Mouse (Mus musculus): Measurements from ENCODE around the gene Mgat1. TPM values are rescaled to one million over a fixed set of nuclear protein-coding genes. Genes with fewer than 3 reads are reported as not detected.

The Mgat1 gene
- polyA plus RNA-seq, 1 experiment from 2014 or later, result 34.5 TPM

- H3K27ac ChIP-seq (ENCODE audit: low read depth, low read length), result no peak overlapping the region
- no peak overlapping the region for H3K4me2 ChIP-seq (ENCODE audit: low read length)
- ATAC-seq, result no peak
- H3K9me3 ChIP-seq (ENCODE audit: control insufficient read depth, low read length), result no peaks in the 10 kb centered on the region
- 90% methylated on average over 6 of the region's 6 CpGs for WGBS
- peaks cover 21% of the 10 kb centered on the region for H3K4me1 ChIP-seq (ENCODE audit: control insufficient read depth, insufficient read depth, low read depth, low read length)
- no peaks in the 10 kb centered on the region for H3K36me3 ChIP-seq (ENCODE audit: control insufficient read depth, insufficient read depth, low read length)
- H3K9ac ChIP-seq (ENCODE audit: low read depth, low read length), result no peak overlapping the region
- H3K4me3 ChIP-seq (ENCODE audit: low read length), result no peak overlapping the region
- H3K27me3 ChIP-seq (replicated peaks; ENCODE audit: control insufficient read depth, insufficient read depth, low read length), result no peaks in the 10 kb centered on the region
Measured at GRCm38 (mm10) chr11:49253035-49253434, 9.0 kb downstream of the Mgat1 start.

GRCm38 (mm10) chr11:49259296-49259695 is 15.3 kb downstream of the Mgat1 start:
- no peaks in the 10 kb centered on the region for H3K4me1 ChIP-seq (ENCODE audit: control insufficient read depth, insufficient read depth, low read depth, low read length)
- no peaks in the 10 kb centered on the region for H3K9me3 ChIP-seq (ENCODE audit: control insufficient read depth, low read length)
- H3K27me3 ChIP-seq (replicated peaks; ENCODE audit: control insufficient read depth, insufficient read depth, low read length), result no peaks in the 10 kb centered on the region
- H3K4me3 ChIP-seq (ENCODE audit: low read length), result no peak overlapping the region
- no peak overlapping the region for H3K27ac ChIP-seq (ENCODE audit: low read depth, low read length)
- no peak for ATAC-seq
- H3K9ac ChIP-seq (ENCODE audit: low read depth, low read length), result no peak overlapping the region
- H3K4me2 ChIP-seq (ENCODE audit: low read length), result no peak overlapping the region
- H3K36me3 ChIP-seq (ENCODE audit: control insufficient read depth, insufficient read depth, low read length), result peaks cover 16% of the 10 kb centered on the region; the same call in 1 of the 2 replicates
- WGBS, result 78% methylated on average over 2 of the region's 2 CpGs

- no peak for ATAC-seq
- no peak overlapping the region for H3K4me2 ChIP-seq (ENCODE audit: low read length)
- H3K9ac ChIP-seq (ENCODE audit: low read depth, low read length), result no peak overlapping the region
- H3K27ac ChIP-seq (ENCODE audit: low read depth, low read length), result no peak overlapping the region
- H3K4me3 ChIP-seq (ENCODE audit: low read length), result no peak overlapping the region
- no peaks in the 10 kb centered on the region for H3K9me3 ChIP-seq (ENCODE audit: control insufficient read depth, low read length)
- no peaks in the 10 kb centered on the region for H3K4me1 ChIP-seq (ENCODE audit: control insufficient read depth, insufficient read depth, low read depth, low read length)
- peaks cover 16% of the 10 kb centered on the region; the same call in 1 of the 2 replicates for H3K36me3 ChIP-seq (ENCODE audit: control insufficient read depth, insufficient read depth, low read length)
- H3K27me3 ChIP-seq (replicated peaks; ENCODE audit: control insufficient read depth, insufficient read depth, low read length), result no peaks in the 10 kb centered on the region
- 78% methylated on average over 1 of the region's 1 CpGs for WGBS
Measured at GRCm38 (mm10) chr11:49259829-49260228, 15.8 kb downstream of the Mgat1 start.

- Histone ChIP-seq H3K9ac (ENCODE audit: low read depth, low read length) (no peak overlapping the region), H3K4me3 (ENCODE audit: low read length) (no peak overlapping the region), H3K9me3 (ENCODE audit: control insufficient read depth, low read length) (no peaks in the 10 kb centered on the region), H3K36me3 (ENCODE audit: control insufficient read depth, insufficient read depth, low read length) (peaks cover 16% of the 10 kb centered on the region; the same call in 1 of the 2 replicates), H3K27ac (ENCODE audit: low read depth, low read length) (no peak overlapping the region), H3K4me1 (ENCODE audit: control insufficient read depth, insufficient read depth, low read depth, low read length) (no peaks in the 10 kb centered on the region), H3K27me3 (replicated peaks; ENCODE audit: control insufficient read depth, insufficient read depth, low read length) (no peaks in the 10 kb centered on the region), H3K4me2 (ENCODE audit: low read length) (no peak overlapping the region)
- 88% methylated on average over 21 of the region's 21 CpGs for WGBS
- ATAC-seq, result no peak
Measured at GRCm38 (mm10) chr11:49260598-49261312, 16.8 kb downstream of the Mgat1 start.

GRCm38 (mm10) chr11:49261313-49261855 is 17.4 kb downstream of the Mgat1 start:
- Histone ChIP-seq H3K27ac (ENCODE audit: low read depth, low read length) (no peak overlapping the region), H3K9me3 (ENCODE audit: control insufficient read depth, low read length) (no peaks in the 10 kb centered on the region), H3K4me1 (ENCODE audit: control insufficient read depth, insufficient read depth, low read depth, low read length) (no peaks in the 10 kb centered on the region), H3K4me3 (ENCODE audit: low read length) (no peak overlapping the region), H3K9ac (ENCODE audit: low read depth, low read length) (no peak overlapping the region), H3K4me2 (ENCODE audit: low read length) (no peak overlapping the region), H3K27me3 (replicated peaks; ENCODE audit: control insufficient read depth, insufficient read depth, low read length) (no peaks in the 10 kb centered on the region), H3K36me3 (ENCODE audit: control insufficient read depth, insufficient read depth, low read length) (peaks cover 16% of the 10 kb centered on the region; the same call in 1 of the 2 replicates)
- no peak for ATAC-seq
- 92% methylated on average over 14 of the region's 14 CpGs for WGBS

GRCm38 (mm10) chr11:49262286-49262685 is 18.3 kb downstream of the Mgat1 start:
- Histone ChIP-seq H3K27me3 (replicated peaks; ENCODE audit: control insufficient read depth, insufficient read depth, low read length) (no peaks in the 10 kb centered on the region), H3K27ac (ENCODE audit: low read depth, low read length) (no peak overlapping the region), H3K9me3 (ENCODE audit: control insufficient read depth, low read length) (no peaks in the 10 kb centered on the region), H3K4me1 (ENCODE audit: control insufficient read depth, insufficient read depth, low read depth, low read length) (no peaks in the 10 kb centered on the region), H3K4me3 (ENCODE audit: low read length) (no peak overlapping the region), H3K9ac (ENCODE audit: low read depth, low read length) (no peak overlapping the region), H3K36me3 (ENCODE audit: control insufficient read depth, insufficient read depth, low read length) (peaks cover 16% of the 10 kb centered on the region; the same call in 1 of the 2 replicates), H3K4me2 (ENCODE audit: low read length) (no peak overlapping the region)
- 81% methylated on average over 5 of the region's 5 CpGs for WGBS
- ATAC-seq, result no peak

GRCm38 (mm10) chr11:49263149-49263548 is 19.2 kb downstream of the Mgat1 start:
- Histone ChIP-seq H3K4me1 (ENCODE audit: control insufficient read depth, insufficient read depth, low read depth, low read length) (no peaks in the 10 kb centered on the region), H3K4me3 (ENCODE audit: low read length) (no peak overlapping the region), H3K36me3 (ENCODE audit: control insufficient read depth, insufficient read depth, low read length) (peaks cover 16% of the 10 kb centered on the region; the same call in 1 of the 2 replicates), H3K27me3 (replicated peaks; ENCODE audit: control insufficient read depth, insufficient read depth, low read length) (no peaks in the 10 kb centered on the region), H3K27ac (ENCODE audit: low read depth, low read length) (no peak overlapping the region), H3K4me2 (ENCODE audit: low read length) (no peak overlapping the region), H3K9me3 (ENCODE audit: control insufficient read depth, low read length) (no peaks in the 10 kb centered on the region), H3K9ac (ENCODE audit: low read depth, low read length) (no peak overlapping the region)
- WGBS, result 92% methylated on average over 6 of the region's 6 CpGs
- ATAC-seq, result no peak

GRCm38 (mm10) chr11:49264081-49264480 is 20.1 kb downstream of the Mgat1 start:
- Histone ChIP-seq H3K9me3 (ENCODE audit: control insufficient read depth, low read length) (no peaks in the 10 kb centered on the region), H3K27ac (ENCODE audit: low read depth, low read length) (no peak overlapping the region), H3K4me3 (ENCODE audit: low read length) (no peak overlapping the region), H3K36me3 (ENCODE audit: control insufficient read depth, insufficient read depth, low read length) (peaks cover 16% of the 10 kb centered on the region; the same call in 1 of the 2 replicates), H3K27me3 (replicated peaks; ENCODE audit: control insufficient read depth, insufficient read depth, low read length) (no peaks in the 10 kb centered on the region), H3K9ac (ENCODE audit: low read depth, low read length) (no peak overlapping the region), H3K4me2 (ENCODE audit: low read length) (no peak overlapping the region), H3K4me1 (ENCODE audit: control insufficient read depth, insufficient read depth, low read depth, low read length) (no peaks in the 10 kb centered on the region)
- WGBS, result 92% methylated on average over 7 of the region's 7 CpGs
- ATAC-seq, result no peak

GRCm38 (mm10) chr11:49264622-49265021 is 20.6 kb downstream of the Mgat1 start:
- Histone ChIP-seq H3K4me1 (ENCODE audit: control insufficient read depth, insufficient read depth, low read depth, low read length) (no peaks in the 10 kb centered on the region), H3K27ac (ENCODE audit: low read depth, low read length) (no peak overlapping the region), H3K36me3 (ENCODE audit: control insufficient read depth, insufficient read depth, low read length) (peaks cover 16% of the 10 kb centered on the region; the same call in 1 of the 2 replicates), H3K9me3 (ENCODE audit: control insufficient read depth, low read length) (no peaks in the 10 kb centered on the region), H3K27me3 (replicated peaks; ENCODE audit: control insufficient read depth, insufficient read depth, low read length) (no peaks in the 10 kb centered on the region), H3K4me3 (ENCODE audit: low read length) (no peak overlapping the region), H3K9ac (ENCODE audit: low read depth, low read length) (no peak overlapping the region), H3K4me2 (ENCODE audit: low read length) (no peak overlapping the region)
- no peak for ATAC-seq
- 83% methylated on average over 11 of the region's 11 CpGs for WGBS

Measured in hindbrain, embryonic 16.5 days (tissue).